Comparison of ENCODE assay signal across 9 mouse cellular contexts in genomic region chr5:75155741-75156553, GRCm38 (mm10). TPM values are rescaled to one million over a fixed set of nuclear protein-coding genes. Genes with fewer than 3 reads are reported as not detected.
DNase-seq lines count a peak whose midpoint lies in the region; ATAC-seq and TF ChIP-seq lines count a peak whose summit lies in the region.
"Had no signal": no experiment of that assay in that cellular context is flagged by ENCODE, and none has a peak within 500 bp of the region (broad histone marks: within the 10 kb centered on the region; RNA-seq: fewer than 3 reads in every experiment).

No protein-coding gene starts in this region.

- H3K9me3 ChIP-seq in E14TG2a.4 (ENCODE audit: low read length) = no peaks in the 10 kb centered on the region
- no peaks in the 10 kb centered on the region for H3K9me3 ChIP-seq in forebrain, embryonic 15.5 days

- no peak for TF ChIP-seq POLR2A in lung, adult 2 months (IDR thresholded peaks at IDR 0.05; ENCODE audit: borderline replicate concordance, extremely low read depth, low read depth, low read length)
- TF ChIP-seq POLR2A in olfactory bulb, adult 2 months (IDR thresholded peaks at IDR 0.05; ENCODE audit: insufficient read depth, low read depth, low read length) = no peak

- H3K27ac ChIP-seq in forebrain, embryonic 15.5 days (replicated peaks) = no peak overlapping the region
- no peak overlapping the region for H3K27ac ChIP-seq in olfactory bulb, adult 2 months (ENCODE audit: insufficient read depth, low read depth, low read length)

- H3K27me3 ChIP-seq in E14TG2a.4 (ENCODE audit: insufficient read depth, low read length) = peaks cover 76% of the 10 kb centered on the region
- H3K27me3 ChIP-seq in forebrain, embryonic 15.5 days = peaks cover 56% of the 10 kb centered on the region

- H3K36me3 ChIP-seq in E14TG2a.4 (ENCODE audit: insufficient read depth, low read length) = no peaks in the 10 kb centered on the region
- no peaks in the 10 kb centered on the region for H3K36me3 ChIP-seq in forebrain, embryonic 15.5 days

- intact Hi-C loops in heart, postnatal 25 days (cut with DNase I) = loop anchor here (2.0 to 10.0 kb wide), 11 partner anchors 359 to 1469 kb away; partner anchors contain the start of genes Lnx1, Scfd2 and Usp46

- under 1% methylated on average over 52 of the region's 52 CpGs for whole genome bisulfite sequencing in forebrain, embryonic 15.5 days
- under 1% methylated on average over 52 of the region's 52 CpGs for WGBS in lung, adult 2 months
- WGBS in olfactory bulb, adult 2 months = under 1% methylated on average over 52 of the region's 52 CpGs

- peak; percentile 71 for DNase-seq in heart, postnatal 25 days (ENCODE audit: low spot score)
- DNase-seq in layer of hippocampus, adult 18-20 months (ENCODE audit: low spot score in 2 of 2) = peak; percentile 61 to 82
- DNase-seq in lung, adult 2 months = peak; percentile 78
- peak; percentile 35 to 44 for DNase-seq in thymus, adult 18-20 months

- H3K4me2 ChIP-seq in forebrain, embryonic 15.5 days (replicated peaks) = peak overlapping the region; percentile 84

- peak; percentile 67 for TF ChIP-seq CTCF in E14TG2a.4 (conservative IDR thresholded peaks at IDR 0.05; ENCODE audit: low read length)
- TF ChIP-seq CTCF in lung, adult 2 months (IDR thresholded peaks at IDR 0.05; ENCODE audit: insufficient read depth, low read length) = peak; percentile 43
- TF ChIP-seq CTCF in olfactory bulb, adult 2 months (IDR thresholded peaks at IDR 0.05; ENCODE audit: insufficient read depth, low read depth, low read length) = peak; percentile 75

- H3K4me3 ChIP-seq in E14TG2a.4 (replicated peaks; ENCODE audit: low read length) = peak overlapping the region; percentile 79
- peak overlapping the region; percentile 39 for H3K4me3 ChIP-seq in forebrain, embryonic 15.5 days
- peak overlapping the region; percentile 74 for H3K4me3 ChIP-seq in lung, adult 2 months (replicated peaks; ENCODE audit: extremely low read depth, low read depth, low read length)
- peak overlapping the region; percentile 42 for H3K4me3 ChIP-seq in olfactory bulb, adult 2 months (ENCODE audit: insufficient read depth, low read depth, low read length)
- H3K4me3 ChIP-seq: erythroblast, embryonic 14.5 days had no signal

- H3K4me1 ChIP-seq in E14TG2a.4 (replicated peaks; ENCODE audit: low read depth, low read length) = peaks cover 44% of the 10 kb centered on the region
- peaks cover 49% of the 10 kb centered on the region for H3K4me1 ChIP-seq in forebrain, embryonic 15.5 days
- peaks cover 12% of the 10 kb centered on the region for H3K4me1 ChIP-seq in lung, adult 2 months (ENCODE audit: control insufficient read depth, insufficient read depth, low read length)
- peaks cover 36% of the 10 kb centered on the region for H3K4me1 ChIP-seq in olfactory bulb, adult 2 months (ENCODE audit: control insufficient read depth, insufficient read depth, low read length)

- H3K9ac ChIP-seq in forebrain, embryonic 15.5 days (replicated peaks) = peak overlapping the region; percentile 36

- ATAC-seq in cerebellum, adult (ENCODE audit: insufficient number of reproducible peaks, low FRiP score, low TSS enrichment) = peak; percentile 18; the same call in 1 of the 2 replicates
- ATAC-seq in forebrain, embryonic 15.5 days (replicated peaks) = peak; percentile 91

RNA-seq across cellular contexts. Expression of gene Pdgfra, which starts 3.9 kb away (rescaled TPM):
- polyA plus RNA-seq in forebrain, embryonic 15.5 days (2015; fragmentation: Nextera tagmentation; extraction: Ambion mirVana) = 7.6 and 8.4 TPM in 2 replicates
- 10 to 100 TPM; 31.8 to 32.3 TPM for total RNA-seq in heart, postnatal 25 days (2021)
- total RNA-seq in layer of hippocampus, adult 18-20 months (2021) = 10 to 100 TPM; 31.8 to 33.5 TPM
- polyA plus RNA-seq in lung, adult 2 months (2012; rRNA removed) = 51.0 and 82.2 TPM in 2 replicates
- not detected in 2 replicates for polyA plus RNA-seq in olfactory bulb, adult 2 months (2012; ENCODE audit: insufficient read depth, insufficient read length, low replicate concordance, missing spikeins)
- polyA plus RNA-seq: erythroblast, embryonic 14.5 days had no signal
